Mouse (Mus musculus) midbrain, embryonic 13.5 days (tissue): Measurements from ENCODE around the gene Gpr153. TPM values are rescaled to one million over a fixed set of nuclear protein-coding genes. Genes with fewer than 3 reads are reported as not detected.

Experiments
- ATAC-seq: fragments of 200-750 bp; cut with Nextera tagmentation; 2 replicates; pipeline ENCODE4 v1.8.0; 2017; ENCODE audit warnings: mild to moderate bottlenecking, moderate TSS enrichment, moderate library complexity
- H3K27ac ChIP-seq: fragments of 300-500 bp; sonication (generic); 2 replicates; pipeline ENCODE4 v1.5.1; 2015; ENCODE audit warnings: inconsistent platforms, mild to moderate bottlenecking, moderate library complexity
- H3K27me3 ChIP-seq: fragments of 300-500 bp; sonication (generic); 2 replicates; pipeline ENCODE4 v1.6.1; 2015; ENCODE audit warnings: mild to moderate bottlenecking, inconsistent platforms
- H3K36me3 ChIP-seq: fragments of 300-500 bp; sonication (generic); 2 replicates; pipeline ENCODE4 v1.6.1; 2015; ENCODE audit warnings: mild to moderate bottlenecking, inconsistent platforms
- H3K4me1 ChIP-seq: fragments of 300-500 bp; sonication (generic); replicated peaks from 2 replicates; pipeline ENCODE4 v1.6.1; 2015; ENCODE audit warnings: inconsistent platforms
- H3K4me2 ChIP-seq: fragments of 300-500 bp; sonication (generic); replicated peaks from 2 replicates; pipeline ENCODE4 v1.6.1; 2015; ENCODE audit warnings: moderate library complexity, mild to moderate bottlenecking, inconsistent platforms
- H3K4me3 ChIP-seq: fragments of 300-500 bp; sonication (generic); replicated peaks from 2 replicates; pipeline ENCODE4 v1.5.1; 2015; ENCODE audit warnings: mild to moderate bottlenecking, inconsistent platforms
- H3K9ac ChIP-seq: fragments of 300-500 bp; sonication (generic); replicated peaks from 2 replicates; pipeline ENCODE4 v1.6.1; 2015; ENCODE audit warnings: mild to moderate bottlenecking, inconsistent platforms
- H3K9me3 ChIP-seq: fragments of 300-500 bp; sonication (generic); 2 replicates; pipeline ENCODE4 v1.6.1; 2016; ENCODE audit warnings: mild to moderate bottlenecking, inconsistent platforms
- WGBS: fragments of 180-500 bp; shearing (Covaris S2); methylation state at CpG from one replicate; pipeline ENCODE4 v1.1.7; 2015; 5-methylcytosine and 5-hydroxymethylcytosine counted together
- polyA plus RNA-seq: library from polyadenylated mRNA; unstranded; fragments of >200 nt; fragmentation: Nextera tagmentation; extraction: Ambion mirVana; gene quantifications from 2 replicates; pipeline ENCODE4 v1.2.1, GENCODE M21; 2015

Gpr153 gene
- polyA plus RNA-seq, 1 experiment from 2014 or later = 8.1 TPM

- H3K9ac ChIP-seq = no peak overlapping the region
- H3K4me2 ChIP-seq = no peak overlapping the region
- no peak overlapping the region for H3K27ac ChIP-seq
- no peak overlapping the region for H3K4me3 ChIP-seq
- WGBS = 61% methylated on average over 15 of the region's 15 CpGs
- no peak for ATAC-seq
- peaks cover 96% of the 10 kb centered on the region for H3K27me3 ChIP-seq
- H3K9me3 ChIP-seq = no peaks in the 10 kb centered on the region
- no peaks in the 10 kb centered on the region for H3K36me3 ChIP-seq
- H3K4me1 ChIP-seq = peaks cover 21% of the 10 kb centered on the region
Measured at GRCm38 (mm10) chr4:152281601-152282000, 7.6 kb downstream of the Gpr153 start.

- 19% methylated on average over 34 of the region's 34 CpGs for WGBS
- Histone ChIP-seq H3K4me3 (peak overlapping the region; percentile 36), H3K36me3 (no peaks in the 10 kb centered on the region), H3K9me3 (no peaks in the 10 kb centered on the region), H3K27ac (no peak overlapping the region), H3K9ac (peak overlapping the region; percentile 53), H3K27me3 (peaks cover 97% of the 10 kb centered on the region), H3K4me1 (peaks cover 32% of the 10 kb centered on the region), H3K4me2 (peak overlapping the region; percentile 56)
- ATAC-seq = peak; percentile 9; the same call in 1 of the 2 replicates
Measured at GRCm38 (mm10) chr4:152282721-152283120, 8.7 kb downstream of the Gpr153 start.

GRCm38 (mm10) chr4:152283186-152283950 is 9.3 kb downstream of the Gpr153 start:
- 4% methylated on average over 67 of the region's 70 CpGs for WGBS
- H3K9ac ChIP-seq = peak overlapping the region; percentile 53
- peak; percentile 81 for ATAC-seq

DNA sequence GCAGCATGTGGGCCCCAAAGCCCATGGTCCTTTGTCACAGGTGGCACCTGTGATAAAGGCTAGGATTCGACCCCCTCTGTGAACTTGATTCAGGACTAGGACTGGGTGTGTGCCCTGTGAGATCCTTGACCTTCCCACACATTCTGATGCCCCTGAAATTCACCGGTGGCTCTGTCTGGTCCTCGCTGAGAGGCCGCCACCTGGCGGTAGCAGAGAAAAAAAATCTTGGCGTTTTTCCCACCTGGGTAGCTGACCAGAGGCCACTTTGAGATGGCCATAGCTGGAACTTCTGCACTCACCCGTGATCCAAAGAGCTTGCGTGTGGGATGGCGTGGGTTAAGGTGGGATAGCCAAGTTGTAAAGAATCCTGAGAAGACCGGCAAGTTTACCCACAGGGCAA is 11.5 kb downstream of the Gpr153 start:
- Histone ChIP-seq H3K27me3 (peaks cover 97% of the 10 kb centered on the region), H3K9ac (no peak overlapping the region), H3K27ac (no peak overlapping the region), H3K4me1 (peaks cover 51% of the 10 kb centered on the region), H3K4me2 (no peak overlapping the region), H3K36me3 (no peaks in the 10 kb centered on the region), H3K9me3 (no peaks in the 10 kb centered on the region), H3K4me3 (no peak overlapping the region)
- 4% methylated on average over 10 of the region's 10 CpGs for WGBS
- no peak for ATAC-seq

More at GRCm38 (mm10) chr4:152283186-152283950, 9.3 kb downstream of the Gpr153 start:
- Histone ChIP-seq H3K9me3 (no peaks in the 10 kb centered on the region), H3K4me1 (peaks cover 38% of the 10 kb centered on the region), H3K4me3 (peak overlapping the region; percentile 36), H3K36me3 (no peaks in the 10 kb centered on the region), H3K27ac (no peak overlapping the region), H3K4me2 (peak overlapping the region; percentile 56), H3K27me3 (peaks cover 100% of the 10 kb centered on the region)

DNA sequence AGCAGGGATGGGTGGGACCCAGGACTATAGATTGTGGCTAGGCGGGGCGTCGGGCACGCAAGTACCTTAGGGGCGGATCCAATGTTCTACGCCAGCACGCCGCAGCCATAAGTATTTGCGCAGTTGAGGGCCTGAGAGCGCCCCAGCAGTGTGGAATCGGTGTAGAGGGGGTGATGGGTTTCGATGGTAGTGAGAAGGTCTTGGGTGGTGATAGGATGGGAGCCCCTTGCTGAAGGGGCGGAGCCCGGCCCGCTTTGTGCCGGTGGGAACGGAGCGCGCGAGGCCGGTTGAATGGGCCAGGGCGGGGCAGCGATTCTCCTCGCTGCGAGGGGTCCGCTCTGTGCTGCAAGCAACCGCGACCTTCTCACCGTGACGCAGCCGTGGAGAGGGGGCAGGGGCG is 12.2 kb downstream of the Gpr153 start:
- ATAC-seq = peak; percentile 11
- peak overlapping the region; percentile 56 for H3K9ac ChIP-seq
- WGBS = 1% methylated on average over 31 of the region's 32 CpGs
- peak overlapping the region; percentile 57 for H3K4me2 ChIP-seq
- no peaks in the 10 kb centered on the region for H3K36me3 ChIP-seq
- peak overlapping the region; percentile 34 for H3K4me3 ChIP-seq
- H3K27me3 ChIP-seq = peaks cover 97% of the 10 kb centered on the region
- no peaks in the 10 kb centered on the region for H3K9me3 ChIP-seq
- no peak overlapping the region for H3K27ac ChIP-seq
- H3K4me1 ChIP-seq = peaks cover 58% of the 10 kb centered on the region

- ATAC-seq = no peak
- 3% methylated on average over 26 of the region's 26 CpGs for WGBS
- H3K9me3 ChIP-seq = no peaks in the 10 kb centered on the region
Measured at GRCm38 (mm10) chr4:152286887-152287286, 12.9 kb downstream of the Gpr153 start.

GRCm38 (mm10) chr4:152287317-152288120 is 13.5 kb downstream of the Gpr153 start:
- WGBS = 6% methylated on average over 19 of the region's 19 CpGs
- H3K27ac ChIP-seq = no peak overlapping the region
- H3K27me3 ChIP-seq = peaks cover 97% of the 10 kb centered on the region
- ATAC-seq = no peak
- H3K4me2 ChIP-seq = peak overlapping the region; percentile 57
- H3K36me3 ChIP-seq = no peaks in the 10 kb centered on the region
- no peak overlapping the region for H3K4me3 ChIP-seq
- H3K4me1 ChIP-seq = peaks cover 71% of the 10 kb centered on the region
- no peaks in the 10 kb centered on the region for H3K9me3 ChIP-seq
- H3K9ac ChIP-seq = no peak overlapping the region

More at GRCm38 (mm10) chr4:152286887-152287286, 12.9 kb downstream of the Gpr153 start:
- H3K9ac ChIP-seq = peak overlapping the region; percentile 56; the same call in 1 of the 2 replicates
- peaks cover 65% of the 10 kb centered on the region for H3K4me1 ChIP-seq
- peak overlapping the region; percentile 57 for H3K4me2 ChIP-seq
- H3K36me3 ChIP-seq = no peaks in the 10 kb centered on the region
- H3K27me3 ChIP-seq = peaks cover 97% of the 10 kb centered on the region
- peak overlapping the region; percentile 34; the same call in 1 of the 2 replicates for H3K4me3 ChIP-seq
- H3K27ac ChIP-seq = no peak overlapping the region

GRCm38 (mm10) chr4:152288398-152288945 is 14.4 kb downstream of the Gpr153 start:
- WGBS = 23% methylated on average over 18 of the region's 18 CpGs
- peaks cover 72% of the 10 kb centered on the region for H3K4me1 ChIP-seq
- H3K36me3 ChIP-seq = no peaks in the 10 kb centered on the region
- no peak overlapping the region for H3K4me3 ChIP-seq
- H3K27me3 ChIP-seq = peaks cover 97% of the 10 kb centered on the region
- ATAC-seq = no peak
- no peak overlapping the region for H3K27ac ChIP-seq
- H3K4me2 ChIP-seq = peak overlapping the region; percentile 57; the same call in 1 of the 2 replicates
- H3K9me3 ChIP-seq = no peaks in the 10 kb centered on the region
- no peak overlapping the region for H3K9ac ChIP-seq

DNA sequence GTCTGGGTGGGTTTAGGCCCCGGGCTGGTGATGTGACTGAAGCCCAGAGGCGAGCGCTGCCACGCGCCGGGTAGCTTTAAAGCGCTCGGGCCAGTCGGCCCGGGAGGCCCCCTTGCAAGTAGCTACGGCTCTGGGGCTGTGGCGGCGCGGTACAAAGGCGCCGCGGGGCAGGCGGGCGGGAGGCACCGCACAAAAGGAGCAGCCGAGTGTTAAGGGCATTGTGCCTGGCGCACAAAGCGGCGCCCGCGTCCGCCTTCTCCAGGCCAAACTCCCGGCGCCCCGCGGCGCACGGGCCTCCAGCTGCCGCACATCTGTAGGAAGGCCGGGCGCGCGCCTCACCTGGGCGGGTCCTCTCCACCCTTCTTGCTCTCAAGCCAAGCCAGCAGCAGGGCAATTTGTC is 16.4 kb downstream of the Gpr153 start:
- peak overlapping the region; percentile 60 for H3K4me2 ChIP-seq
- peaks cover 97% of the 10 kb centered on the region for H3K27me3 ChIP-seq
- H3K9me3 ChIP-seq = no peaks in the 10 kb centered on the region
- no peaks in the 10 kb centered on the region for H3K36me3 ChIP-seq
- peak overlapping the region; percentile 62 for H3K9ac ChIP-seq
- H3K4me3 ChIP-seq = peak overlapping the region; percentile 33
- peak overlapping the region; percentile 19; the same call in 1 of the 2 replicates for H3K27ac ChIP-seq
- under 1% methylated on average over 33 of the region's 39 CpGs for WGBS
- peaks cover 79% of the 10 kb centered on the region for H3K4me1 ChIP-seq
- peak; percentile 68 for ATAC-seq

GRCm38 (mm10) chr4:152290991-152291390 is 17.0 kb downstream of the Gpr153 start:
- peak overlapping the region; percentile 60 for H3K4me2 ChIP-seq
- no peak for ATAC-seq
- H3K36me3 ChIP-seq = no peaks in the 10 kb centered on the region
- peak overlapping the region; percentile 62; the same call in 1 of the 2 replicates for H3K9ac ChIP-seq
- peaks cover 75% of the 10 kb centered on the region for H3K4me1 ChIP-seq
- peak overlapping the region; percentile 33; the same call in 1 of the 2 replicates for H3K4me3 ChIP-seq
- H3K9me3 ChIP-seq = no peaks in the 10 kb centered on the region
- H3K27me3 ChIP-seq = peaks cover 97% of the 10 kb centered on the region
- H3K27ac ChIP-seq = 0 out of 2 replicates have a peak overlapping the region, but pooled peaks have one; percentile 19
- 5% methylated on average over 11 of the region's 11 CpGs for WGBS

DNA sequence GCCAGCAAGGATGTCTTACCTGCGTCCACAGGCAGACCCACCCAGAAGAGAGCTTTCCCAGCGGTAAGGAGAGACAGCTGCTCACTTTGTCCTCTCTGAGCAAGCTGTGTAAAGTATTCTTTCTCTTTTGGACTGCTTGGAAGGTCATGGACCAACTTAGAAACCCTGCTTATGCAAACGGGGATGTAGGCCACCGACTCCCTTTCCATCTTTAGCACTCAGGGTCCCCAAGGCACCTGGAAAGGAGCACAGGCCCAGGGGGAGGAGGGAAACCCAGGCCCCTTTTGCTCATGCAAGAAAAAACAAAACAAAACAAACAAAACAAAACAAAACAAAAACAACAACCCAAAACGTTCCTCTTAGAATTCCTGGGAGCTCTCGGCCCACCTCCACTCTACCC is 17.5 kb downstream of the Gpr153 start, which contains the start of gene Hes3:
Gene Hes3 (minus strand): TSS at position 101 of the 400 bp plus-strand sequence.
- peak within 1 kb of the TSS; percentile 62 for H3K9ac ChIP-seq
- ATAC-seq = no peak
- H3K4me3 ChIP-seq = peak within 1 kb of the TSS; percentile 33
- 12% methylated on average over 6 of the region's 6 CpGs for WGBS
- H3K4me2 ChIP-seq = peak within 1 kb of the TSS; percentile 60
- no peaks in the 10 kb centered on the region for H3K36me3 ChIP-seq
- no peaks in the 10 kb centered on the region for H3K9me3 ChIP-seq
- peaks cover 72% of the 10 kb centered on the region for H3K4me1 ChIP-seq
- peak within 1 kb of the TSS; percentile 19; the same call in 1 of the 2 replicates for H3K27ac ChIP-seq
- H3K27me3 ChIP-seq = peaks cover 93% of the 10 kb centered on the region
